Mouse (Mus musculus) heart, postnatal 0 days (tissue): ENCODE results near the gene Ralb. TPM values are rescaled to one million over a fixed set of nuclear protein-coding genes. Genes with fewer than 3 reads are reported as not detected.
A peak's percentile ranks its signal among the peaks of the same experiment; 100 is the strongest.

ENCODE experiments used
- ATAC-seq: fragments of 200-750 bp; cut with Nextera tagmentation; 2 replicates; pipeline ENCODE4 v1.8.0; 2017; ENCODE audit warnings: low read depth, moderate number of reproducible peaks, moderate library complexity; ENCODE audit not compliant: insufficient read depth
- DNase-seq: peaks from one replicate; pipeline ENCODE4 v3.0.0-alpha.2; 2016; ENCODE audit warnings: low spot score
- H3K27ac ChIP-seq: fragments of 300-500 bp; sonication (generic); 2 replicates; pipeline ENCODE4 v1.5.1; 2014; ENCODE audit warnings: low read depth, mild to moderate bottlenecking
- H3K27me3 ChIP-seq: fragments of 300-500 bp; sonication (generic); 2 replicates; pipeline ENCODE4 v1.6.1; 2014; ENCODE audit warnings: low read length, mixed read lengths; ENCODE audit not compliant: control insufficient read depth, insufficient read depth
- H3K36me3 ChIP-seq: fragments of 300-500 bp; sonication (generic); replicated peaks from 2 replicates; pipeline ENCODE4 v1.6.1; 2014; ENCODE audit warnings: low read length, mixed read lengths; ENCODE audit not compliant: control insufficient read depth, insufficient read depth
- H3K4me1 ChIP-seq: fragments of 300-500 bp; sonication (generic); 2 replicates; pipeline ENCODE4 v1.6.1; 2014; ENCODE audit warnings: antibody characterized with exemption; ENCODE audit not compliant: control insufficient read depth, insufficient read depth
- H3K4me2 ChIP-seq: fragments of 300-500 bp; sonication (generic); 2 replicates; pipeline ENCODE4 v1.6.1; 2014; ENCODE audit warnings: low read depth, mild to moderate bottlenecking, low read length, moderate library complexity
- H3K4me3 ChIP-seq: fragments of 300-500 bp; sonication (generic); 2 replicates; pipeline ENCODE4 v1.5.1; 2014; ENCODE audit warnings: low read depth, low read length
- H3K9ac ChIP-seq: fragments of 300-500 bp; sonication (generic); replicated peaks from 2 replicates; pipeline ENCODE4 v1.6.1; 2014; ENCODE audit warnings: low read depth, low read length, mixed read lengths
- H3K9me3 ChIP-seq: fragments of 300-500 bp; sonication (generic); replicated peaks from 2 replicates; pipeline ENCODE4 v1.6.1; 2016; ENCODE audit warnings: low read length; ENCODE audit not compliant: control insufficient read depth
- CTCF ChIP-seq: IDR thresholded peaks from 2 replicates; pipeline ENCODE4 v1.5.1; 2016; ENCODE audit warnings: antibody characterized with exemption, control low read depth, low read depth
- EP300 ChIP-seq: IDR thresholded peaks from 2 replicates; pipeline ENCODE4 v1.6.1; 2016; ENCODE audit warnings: antibody characterized with exemption, low read depth
- WGBS: fragments of 180-500 bp; shearing (Covaris S2); extraction: QIAGEN DNeasy Blood & Tissue Kit; methylation state at CpG from one replicate; pipeline ENCODE4 v1.1.7; 2014; 5-methylcytosine and 5-hydroxymethylcytosine counted together
- polyA plus RNA-seq: library from polyadenylated mRNA; unstranded; fragments of >200 nt; fragmentation: Nextera tagmentation; extraction: Ambion mirVana; gene quantifications from 2 replicates; pipeline ENCODE4 v1.2.1, GENCODE M21; 2015
- total RNA-seq: library from RNA; depleted of rRNA; stranded (reverse); fragments of >200 nt; gene quantifications from 2 replicates; pipeline ENCODE4 v1.2.3, GENCODE M21; 2014; ENCODE audit warnings: low replicate concordance

Gene Ralb
- total and polyA plus RNA-seq, 2 experiments from 2014 or later = 86.0 to 86.2 TPM

- no peaks in the 10 kb centered on the region for H3K9me3 ChIP-seq
- ATAC-seq (peak; percentile 77), DNase-seq (peak; percentile 44)
- no peaks in the 10 kb centered on the region for H3K27me3 ChIP-seq
- peaks cover 23% of the 10 kb centered on the region for H3K36me3 ChIP-seq
- WGBS = 41% methylated on average over 3 of the region's 3 CpGs
- H3K27ac ChIP-seq = no peak overlapping the region
- H3K4me1 ChIP-seq = peaks cover 18% of the 10 kb centered on the region; the same call in 1 of the 2 replicates
- H3K4me2 ChIP-seq = no peak overlapping the region
- H3K4me3 ChIP-seq = no peak overlapping the region
- TF ChIP-seq EP300 (no peak), CTCF (peak; percentile 76)
- no peak overlapping the region for H3K9ac ChIP-seq
Measured at GRCm38 (mm10) chr1:119484457-119484856, 20.1 kb downstream of the Ralb start.

- 62% methylated on average over 3 of the region's 3 CpGs for WGBS
- TF ChIP-seq CTCF (peak; percentile 38), EP300 (no peak)
- Histone ChIP-seq H3K4me2 (no peak overlapping the region), H3K4me3 (no peak overlapping the region), H3K27me3 (no peaks in the 10 kb centered on the region), H3K4me1 (peaks cover 8% of the 10 kb centered on the region; the same call in 1 of the 2 replicates), H3K27ac (no peak overlapping the region), H3K9ac (no peak overlapping the region), H3K9me3 (no peaks in the 10 kb centered on the region), H3K36me3 (peaks cover 27% of the 10 kb centered on the region)
- ATAC-seq (no peak), DNase-seq (no peak)
Measured at GRCm38 (mm10) chr1:119482891-119483290, 21.7 kb downstream of the Ralb start.

GRCm38 (mm10) chr1:119481205-119481932 is 23.2 kb downstream of the Ralb start:
- Histone ChIP-seq H3K36me3 (peaks cover 42% of the 10 kb centered on the region), H3K9ac (no peak overlapping the region), H3K4me3 (no peak overlapping the region), H3K4me1 (no peaks in the 10 kb centered on the region), H3K4me2 (no peak overlapping the region), H3K9me3 (no peaks in the 10 kb centered on the region), H3K27ac (no peak overlapping the region), H3K27me3 (no peaks in the 10 kb centered on the region)
- DNase-seq = no peak
- no peak for ATAC-seq
- TF ChIP-seq CTCF = peak; percentile 30
- TF ChIP-seq EP300 = no peak
- WGBS = 93% methylated on average over 7 of the region's 7 CpGs

GRCm38 (mm10) chr1:119480678-119481077 is 23.9 kb downstream of the Ralb start:
- no peak overlapping the region for H3K4me2 ChIP-seq
- no peak overlapping the region for H3K9ac ChIP-seq
- DNase-seq (no peak), ATAC-seq (no peak)
- H3K27ac ChIP-seq = no peak overlapping the region
- peaks cover 49% of the 10 kb centered on the region for H3K36me3 ChIP-seq
- H3K27me3 ChIP-seq = no peaks in the 10 kb centered on the region
- H3K4me3 ChIP-seq = no peak overlapping the region
- no peaks in the 10 kb centered on the region for H3K4me1 ChIP-seq
- H3K9me3 ChIP-seq = no peaks in the 10 kb centered on the region
- TF ChIP-seq CTCF = no peak
- no peak for TF ChIP-seq EP300
- 86% methylated on average over 8 of the region's 8 CpGs for WGBS

GRCm38 (mm10) chr1:119479641-119480040 is 25.0 kb downstream of the Ralb start:
- WGBS = 65% methylated on average over 4 of the region's 4 CpGs
- no peak for TF ChIP-seq EP300
- no peak for TF ChIP-seq CTCF
- H3K36me3 ChIP-seq = peaks cover 59% of the 10 kb centered on the region

More at GRCm38 (mm10) chr1:119479641-119480040, 25.0 kb downstream of the Ralb start:
- DNase-seq (no peak), ATAC-seq (no peak)
- Histone ChIP-seq H3K4me1 (no peaks in the 10 kb centered on the region), H3K9ac (no peak overlapping the region), H3K9me3 (no peaks in the 10 kb centered on the region), H3K4me3 (no peak overlapping the region), H3K27ac (no peak overlapping the region), H3K27me3 (no peaks in the 10 kb centered on the region), H3K4me2 (no peak overlapping the region)
